8 mouse cellular contexts compared by ENCODE assay signal in the genomic region with DNA sequence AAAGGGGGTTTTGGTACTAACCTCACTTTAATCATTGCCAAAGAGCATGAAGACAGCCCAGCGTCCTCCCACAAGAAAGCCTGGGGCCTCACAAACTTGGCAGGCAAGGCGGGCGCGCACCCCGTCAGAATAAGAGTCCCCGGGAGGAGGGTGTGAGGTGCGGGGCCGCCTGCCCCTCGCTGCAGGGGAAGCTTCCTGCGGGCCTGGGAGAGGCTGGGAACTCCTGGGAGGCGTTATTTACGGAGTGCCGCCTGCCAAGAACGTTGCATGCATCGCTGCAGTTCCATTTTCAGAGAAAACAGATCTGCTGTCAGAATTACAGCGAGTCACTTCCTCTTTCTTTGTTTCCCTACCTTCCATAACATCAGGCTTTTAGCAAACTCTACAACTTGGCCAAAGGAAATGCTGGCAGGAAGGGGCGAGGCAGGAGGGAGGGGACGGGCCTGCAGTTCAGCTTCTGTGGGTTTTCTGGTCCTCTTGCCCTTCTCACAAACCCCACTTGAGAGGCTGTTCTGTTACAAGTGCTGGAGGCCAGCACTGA.
A peak's percentile ranks its signal among the peaks of the same experiment; 100 is the strongest.
DNase-seq lines count a peak whose midpoint lies in the region; ATAC-seq and TF ChIP-seq lines count a peak whose summit lies in the region.

No protein-coding gene starts in this region.

- H3K4me3 ChIP-seq in ES-Bruce4 (ENCODE audit: low read depth, low read length), result peak overlapping the region; percentile 50
- peak overlapping the region; percentile 44 for H3K4me3 ChIP-seq in forebrain, embryonic 12.5 days (replicated peaks)
- H3K4me3 ChIP-seq in heart, postnatal 0 days (ENCODE audit: low read depth, low read length), result peak overlapping the region; percentile 55
- peak overlapping the region; percentile 63 for H3K4me3 ChIP-seq in liver, embryonic 15.5 days (replicated peaks)
- H3K4me3 ChIP-seq in neural tube, embryonic 11.5 days (ENCODE audit: low read depth, low read length), result peak overlapping the region; percentile 32
- H3K4me3 ChIP-seq in stomach, postnatal 0 days (ENCODE audit: low read depth, low read length), result peak overlapping the region; percentile 42

- under 1% methylated on average over 18 of the region's 18 CpGs for WGBS in forebrain, embryonic 12.5 days
- WGBS in heart, postnatal 0 days, result under 1% methylated on average over 18 of the region's 18 CpGs
- WGBS in liver, embryonic 15.5 days (ENCODE audit: insufficient replicate concordance), result under 1% methylated on average over 18 of the region's 18 CpGs
- 0% methylated on average over 18 of the region's 18 CpGs for WGBS in neural tube, embryonic 11.5 days
- 1% methylated on average over 18 of the region's 18 CpGs for WGBS in stomach, postnatal 0 days

- no peak for TF ChIP-seq POLR2A in ES-Bruce4 (IDR thresholded peaks at IDR 0.05; ENCODE audit: insufficient read depth, low read length)

- peak overlapping the region; percentile 84 for H3K4me2 ChIP-seq in forebrain, embryonic 12.5 days
- peak overlapping the region; percentile 88 for H3K4me2 ChIP-seq in heart, postnatal 0 days (ENCODE audit: low read depth, low read length)
- peak overlapping the region; percentile 91 for H3K4me2 ChIP-seq in liver, embryonic 15.5 days
- H3K4me2 ChIP-seq in neural tube, embryonic 11.5 days (ENCODE audit: low read depth), result peak overlapping the region; percentile 51
- H3K4me2 ChIP-seq in stomach, postnatal 0 days (replicated peaks; ENCODE audit: low read depth), result peak overlapping the region; percentile 78

- no peak for TF ChIP-seq CTCF in ES-Bruce4 (IDR thresholded peaks at IDR 0.05; ENCODE audit: low read depth, low read length)
- TF ChIP-seq CTCF in heart, postnatal 0 days (IDR thresholded peaks at IDR 0.05; ENCODE audit: low read depth), result no peak
- TF ChIP-seq CTCF in stomach, postnatal 0 days (IDR thresholded peaks at IDR 0.05; ENCODE audit: low read depth), result no peak

- peak; percentile 72 for DNase-seq in c-Kit-positive CD71-positive TER-119-positive erythroid progenitor cells, embryonic 14.5 days (ENCODE audit: low spot score)
- peak; percentile 91 for DNase-seq in heart, postnatal 0 days (ENCODE audit: low spot score)
- peak; percentile 97 for DNase-seq in kidney, postnatal 36 days
- peak; percentile 92 for DNase-seq in neural tube, embryonic 11.5 days (ENCODE audit: low spot score)
- DNase-seq in stomach, postnatal 0 days (ENCODE audit: low spot score), result peak; percentile 95

- ATAC-seq in forebrain, embryonic 12.5 days (ENCODE audit: low FRiP score), result peak; percentile 87
- ATAC-seq in heart, postnatal 0 days (ENCODE audit: insufficient read depth, low read depth), result peak; percentile 86
- peak; percentile 81 for ATAC-seq in liver, embryonic 15.5 days (ENCODE audit: insufficient read depth)
- ATAC-seq in neural tube, embryonic 11.5 days (ENCODE audit: insufficient read depth, low FRiP score, low TSS enrichment), result peak; percentile 80
- ATAC-seq in stomach, postnatal 0 days (ENCODE audit: low FRiP score, low TSS enrichment), result peak; percentile 91

- peaks cover 3% of the 10 kb centered on the region for H3K4me1 ChIP-seq in ES-Bruce4 (ENCODE audit: control insufficient read depth, insufficient read depth, low read length)
- peaks cover 91% of the 10 kb centered on the region for H3K4me1 ChIP-seq in forebrain, embryonic 12.5 days
- H3K4me1 ChIP-seq in heart, postnatal 0 days (ENCODE audit: control insufficient read depth, insufficient read depth), result peaks cover 70% of the 10 kb centered on the region
- peaks cover 77% of the 10 kb centered on the region for H3K4me1 ChIP-seq in liver, embryonic 15.5 days (replicated peaks)
- peaks cover 47% of the 10 kb centered on the region for H3K4me1 ChIP-seq in neural tube, embryonic 11.5 days (ENCODE audit: control insufficient read depth, insufficient read depth, low read length)
- H3K4me1 ChIP-seq in stomach, postnatal 0 days (replicated peaks; ENCODE audit: control insufficient read depth, insufficient read depth), result peaks cover 27% of the 10 kb centered on the region

- TF ChIP-seq EP300 in ES-Bruce4 (IDR thresholded peaks at IDR 0.05; ENCODE audit: insufficient read depth, low read depth, low read length), result no peak
- peak; percentile 85 for TF ChIP-seq EP300 in heart, postnatal 0 days (IDR thresholded peaks at IDR 0.05; ENCODE audit: low read depth)
- TF ChIP-seq EP300 in stomach, postnatal 0 days (optimal IDR thresholded peaks at IDR 0.05), result peak; percentile 84

- no peaks in the 10 kb centered on the region for H3K36me3 ChIP-seq in ES-Bruce4 (ENCODE audit: control insufficient read depth, insufficient read depth, low read length, poor library complexity, severe bottlenecking)
- H3K36me3 ChIP-seq in forebrain, embryonic 12.5 days (replicated peaks), result peaks cover 7% of the 10 kb centered on the region; the same call in 1 of the 2 replicates
- H3K36me3 ChIP-seq in heart, postnatal 0 days (replicated peaks; ENCODE audit: control insufficient read depth, insufficient read depth, low read length), result peaks cover 8% of the 10 kb centered on the region; the same call in 1 of the 2 replicates
- H3K36me3 ChIP-seq in liver, embryonic 15.5 days (replicated peaks), result peaks cover 10% of the 10 kb centered on the region; the same call in 1 of the 2 replicates
- no peaks in the 10 kb centered on the region for H3K36me3 ChIP-seq in neural tube, embryonic 11.5 days (ENCODE audit: control insufficient read depth, insufficient read depth, low read length)
- H3K36me3 ChIP-seq in stomach, postnatal 0 days (ENCODE audit: control insufficient read depth, insufficient read depth, low read length), result 0 out of 2 replicates have a peak, but pooled peaks cover 4% of the 10 kb centered on the region

- H3K9me3 ChIP-seq in ES-Bruce4 (replicated peaks; ENCODE audit: control insufficient read depth, insufficient read depth, low read length, poor library complexity, severe bottlenecking), result no peaks in the 10 kb centered on the region
- H3K9me3 ChIP-seq in forebrain, embryonic 12.5 days, result no peaks in the 10 kb centered on the region
- H3K9me3 ChIP-seq in heart, postnatal 0 days (replicated peaks; ENCODE audit: control insufficient read depth, low read length), result no peaks in the 10 kb centered on the region
- no peaks in the 10 kb centered on the region for H3K9me3 ChIP-seq in liver, embryonic 15.5 days (replicated peaks)
- H3K9me3 ChIP-seq in neural tube, embryonic 11.5 days (ENCODE audit: control insufficient read depth, low read length), result no peaks in the 10 kb centered on the region
- no peaks in the 10 kb centered on the region for H3K9me3 ChIP-seq in stomach, postnatal 0 days (ENCODE audit: control insufficient read depth, low read length)

- no peaks in the 10 kb centered on the region for H3K27me3 ChIP-seq in ES-Bruce4 (ENCODE audit: control insufficient read depth, insufficient read depth, low read length, poor library complexity, severe bottlenecking)
- H3K27me3 ChIP-seq in forebrain, embryonic 12.5 days, result no peaks in the 10 kb centered on the region
- H3K27me3 ChIP-seq in heart, postnatal 0 days (ENCODE audit: control insufficient read depth, insufficient read depth, low read length), result no peaks in the 10 kb centered on the region
- H3K27me3 ChIP-seq in liver, embryonic 15.5 days, result no peaks in the 10 kb centered on the region
- H3K27me3 ChIP-seq in neural tube, embryonic 11.5 days (ENCODE audit: control insufficient read depth, insufficient read depth, low read length), result no peaks in the 10 kb centered on the region
- no peaks in the 10 kb centered on the region for H3K27me3 ChIP-seq in stomach, postnatal 0 days (ENCODE audit: control insufficient read depth, insufficient read depth, low read length)

- no peak overlapping the region for H3K27ac ChIP-seq in ES-Bruce4 (ENCODE audit: insufficient read depth, low read length)
- H3K27ac ChIP-seq in forebrain, embryonic 12.5 days, result peak overlapping the region; percentile 98
- H3K27ac ChIP-seq in heart, postnatal 0 days (ENCODE audit: low read depth), result peak overlapping the region; percentile 97
- H3K27ac ChIP-seq in liver, embryonic 15.5 days (replicated peaks), result peak overlapping the region; percentile 87
- peak overlapping the region; percentile 93 for H3K27ac ChIP-seq in neural tube, embryonic 11.5 days (ENCODE audit: low read depth, low read length)
- peak overlapping the region; percentile 97 for H3K27ac ChIP-seq in stomach, postnatal 0 days (replicated peaks)

- peak overlapping the region; percentile 8; the same call in 1 of the 2 replicates for H3K9ac ChIP-seq in ES-Bruce4 (ENCODE audit: low read depth, poor library complexity, severe bottlenecking)
- H3K9ac ChIP-seq in forebrain, embryonic 12.5 days, result peak overlapping the region; percentile 67
- peak overlapping the region; percentile 58 for H3K9ac ChIP-seq in heart, postnatal 0 days (replicated peaks; ENCODE audit: low read depth, low read length)
- peak overlapping the region; percentile 66 for H3K9ac ChIP-seq in liver, embryonic 15.5 days
- H3K9ac ChIP-seq in neural tube, embryonic 11.5 days (ENCODE audit: low read length), result peak overlapping the region; percentile 53
- peak overlapping the region; percentile 2 for H3K9ac ChIP-seq in stomach, postnatal 0 days (ENCODE audit: low read length)

Comparison
In these comparisons a context has a peak if more than half of its experiments do, and no peak if none do; other contexts are left out.
1. H3K9ac ChIP-seq: peak in every context shown above with its lines; median percentile 67 in forebrain, embryonic 12.5 days; 66 in liver, embryonic 15.5 days; 58 in heart, postnatal 0 days; 53 in neural tube, embryonic 11.5 days; 8 in ES-Bruce4; 2 in stomach, postnatal 0 days.